Mouse (Mus musculus) MEL-GATA-1-ER (cell line): ENCODE results near the gene Lipm.

Experiments used
- DNase-seq: peaks from one replicate; pipeline ENCODE4 v3.0.0-alpha.2; 2012; ENCODE audit warnings: low read depth; ENCODE audit errors: extremely low read depth

Lipm gene

GRCm38 (mm10) chr19:34162693-34163092 lies 62.0 kb downstream of the Lipm start:
- no peak for DNase-seq

- DNase-seq: no peak
Measured at GRCm38 (mm10) chr19:34165891-34166290, 65.2 kb downstream of the Lipm start, which contains the start of gene Ankrd22. Gene Ankrd22, minus strand, starts transcription at chr19:34166053.

GRCm38 (mm10) chr19:34166386-34166785 lies 65.7 kb downstream of the Lipm start:
- DNase-seq: no peak

- no peak for DNase-seq
Measured at GRCm38 (mm10) chr19:34167896-34168661, 67.3 kb downstream of the Lipm start.

GRCm38 (mm10) chr19:34169121-34169520 lies 68.4 kb downstream of the Lipm start:
- no peak for DNase-seq

- DNase-seq: no peak
Measured at GRCm38 (mm10) chr19:34171167-34171566, 70.4 kb downstream of the Lipm start.
